Mouse (Mus musculus) ES-E14 (cell line): ENCODE results near the gene Zfp385c. TPM values are rescaled to one million over a fixed set of nuclear protein-coding genes. Genes with fewer than 3 reads are reported as not detected.
"Not testable (repeated sequence)": the region's sequence is repeated elsewhere in the genome, so short reads cannot be mapped to it uniquely, and the experiment has no call there.

Experiments used
- DNase-seq: peaks from one replicate; pipeline ENCODE4 v3.0.0-alpha.2; 2013; ENCODE audit warnings: low read depth, low spot score
- H3K27ac ChIP-seq: 2 replicates; pipeline ENCODE4 v1.5.1; 2012; ENCODE audit warnings: low read depth, mild to moderate bottlenecking, low read length, moderate library complexity, mixed read lengths; ENCODE audit not compliant: poor library complexity, insufficient read depth, severe bottlenecking
- H3K36me3 ChIP-seq: 2 replicates; pipeline ENCODE4 v1.6.1; 2012; ENCODE audit warnings: mild to moderate bottlenecking, low read length, moderate library complexity, mixed read lengths; ENCODE audit not compliant: control insufficient read depth, poor library complexity, insufficient read depth, severe bottlenecking
- H3K4me1 ChIP-seq, 2 experiments: fragments of 150-350 bp in 1 of 2; sonication (generic) in 1 of 2; 2 replicates each; pipeline ENCODE4 v1.6.1; 2012; ENCODE audit warnings: low read length in 2 of 2, mild to moderate bottlenecking in 1 of 2, mixed read lengths in 1 of 2; ENCODE audit not compliant: control insufficient read depth in 2 of 2, insufficient read depth in 2 of 2, poor library complexity in 1 of 2
- H3K4me3 ChIP-seq, 2 experiments: fragments of 150-350 bp in 1 of 2; sonication (generic) in 1 of 2; 2 replicates each; pipeline ENCODE4 v1.5.1; 2012; ENCODE audit warnings: low read length in 2 of 2, low read depth in 1 of 2, mild to moderate bottlenecking in 1 of 2, mixed read lengths in 1 of 2; ENCODE audit not compliant: insufficient read depth in 1 of 2, poor library complexity in 1 of 2, severe bottlenecking in 1 of 2
- H3K9ac ChIP-seq: 2 replicates; pipeline ENCODE4 v1.6.1; 2012; ENCODE audit warnings: low read depth, mild to moderate bottlenecking, low read length, mixed read lengths; ENCODE audit not compliant: poor library complexity, insufficient read depth, severe bottlenecking
- H3K9me3 ChIP-seq: fragments of 150-350 bp; sonication (generic); 2 replicates; pipeline ENCODE4 v1.6.1; 2012; ENCODE audit warnings: low read depth, mild to moderate bottlenecking, low read length; ENCODE audit not compliant: control insufficient read depth, insufficient read depth
- CHD2 ChIP-seq: IDR thresholded peaks from 2 replicates; pipeline ENCODE4 v1.6.1; 2014; ENCODE audit warnings: mild to moderate bottlenecking, low read depth, low read length, inconsistent platforms
- HCFC1 ChIP-seq: IDR thresholded peaks from 2 replicates; pipeline ENCODE4 v1.6.1; 2012; ENCODE audit warnings: low read length, inconsistent platforms, borderline replicate concordance; ENCODE audit not compliant: insufficient read depth
- MAFK ChIP-seq: IDR thresholded peaks from 2 replicates; pipeline ENCODE4 v1.6.1; 2014; ENCODE audit warnings: mild to moderate bottlenecking, low read depth, low read length, inconsistent platforms; ENCODE audit not compliant: insufficient read depth
- ZC3H11A ChIP-seq: IDR thresholded peaks from 2 replicates; pipeline ENCODE4 v1.6.1; 2012; ENCODE audit warnings: low read depth, mild to moderate bottlenecking, inconsistent platforms, low read length, borderline replicate concordance
- ZNF384 ChIP-seq: IDR thresholded peaks from 2 replicates; pipeline ENCODE4 v1.6.1; 2012; ENCODE audit warnings: low read depth, low read length, inconsistent platforms
- in situ Hi-C, 2 experiments: fragments of 600-800 bp; cut with MboI; formaldehyde crosslinking; loops; one replicate each; pipeline ENCODE4 v1.15.1; 2025; ENCODE audit warnings: low sequenced_read_pairs in 2 of 2, inconsistent platforms in 1 of 2; ENCODE audit not compliant: unreplicated experiment in 2 of 2
- total RNA-seq: library from RNA; depleted of rRNA; stranded (reverse); fragments of 300-350 nt; gene quantifications from 2 replicates; pipeline ENCODE4 v1.2.3, GENCODE M21; 2012

Zfp385c gene
- total RNA-seq, 1 experiment, result 0.09 TPM

- H3K4me1 ChIP-seq, result peaks cover 3 to 13% of the 10 kb centered on the region in 2 experiments; a peak in 2 of 4 replicates
- H3K4me3 ChIP-seq, result peak overlapping the region; percentile 20 to 35; a peak in 2 of 4 replicates
- peaks cover 11% of the 10 kb centered on the region for H3K9me3 ChIP-seq
- in situ Hi-C loops, result no loop called here
- H3K27ac ChIP-seq, result no peak overlapping the region
- no peaks in the 10 kb centered on the region for H3K36me3 ChIP-seq
- no peak overlapping the region for H3K9ac ChIP-seq
- TF ChIP-seq CHD2 (no peak), ZC3H11A (no peak), HCFC1 (no peak), MAFK (no peak), ZNF384 (no peak)
- DNase-seq, result no peak
Measured at GRCm38 (mm10) chr11:100673169-100673568, 19.1 kb downstream of the Zfp385c start.

GRCm38 (mm10) chr11:100671956-100672355 lies 20.3 kb downstream of the Zfp385c start:
- DNase-seq, result no peak
- in situ Hi-C loops, result no loop called here
- H3K9me3 ChIP-seq, result peaks cover 11% of the 10 kb centered on the region
- H3K36me3 ChIP-seq, result no peaks in the 10 kb centered on the region
- TF ChIP-seq ZNF384 (no peak), CHD2 (no peak), MAFK (no peak), HCFC1 (no peak), ZC3H11A (no peak)
- no peak overlapping the region for H3K9ac ChIP-seq
- H3K27ac ChIP-seq, result no peak overlapping the region
- peaks cover 3 to 5% of the 10 kb centered on the region in 2 experiments; a peak in 2 of 4 replicates for H3K4me1 ChIP-seq
- H3K4me3 ChIP-seq, result no peak overlapping the region

- no peak overlapping the region for H3K4me3 ChIP-seq
- no peak for TF ChIP-seq CHD2
- TF ChIP-seq ZC3H11A, result no peak
- TF ChIP-seq MAFK, result no peak
- no peak for TF ChIP-seq HCFC1
- TF ChIP-seq ZNF384, result no peak
- no peak overlapping the region for H3K9ac ChIP-seq
- H3K36me3 ChIP-seq, result no peaks in the 10 kb centered on the region
- H3K4me1 ChIP-seq, result peaks cover 3 to 5% of the 10 kb centered on the region in 2 experiments; a peak in 2 of 4 replicates
- no peak overlapping the region for H3K27ac ChIP-seq
- DNase-seq, result no peak
- in situ Hi-C loops, result no loop called here
- H3K9me3 ChIP-seq, result peaks cover 11% of the 10 kb centered on the region
Measured at GRCm38 (mm10) chr11:100671049-100671448, 21.2 kb downstream of the Zfp385c start.

GRCm38 (mm10) chr11:100659806-100660205 lies 32.4 kb downstream of the Zfp385c start:
- peaks cover 3% of the 10 kb centered on the region; the same call in 1 of the 2 replicates for H3K9me3 ChIP-seq
- TF ChIP-seq MAFK (no peak), ZNF384 (no peak), ZC3H11A (no peak), HCFC1 (no peak), CHD2 (no peak)

GRCm38 (mm10) chr11:100656458-100656857 lies 35.8 kb downstream of the Zfp385c start:
- DNase-seq, result no peak
- no peak overlapping the region for H3K9ac ChIP-seq
- no peak overlapping the region for H3K4me3 ChIP-seq
- peaks cover 2 to 10% of the 10 kb centered on the region in 2 experiments; a peak in 2 of 4 replicates for H3K4me1 ChIP-seq
- in situ Hi-C loops, result no loop called here
- no peaks in the 10 kb centered on the region; the same call in 1 of the 2 replicates for H3K9me3 ChIP-seq
- H3K27ac ChIP-seq, result no peak overlapping the region
- TF ChIP-seq ZC3H11A (no peak), MAFK (no peak), CHD2 (no peak), ZNF384 (no peak), HCFC1 (no peak)
- no peaks in the 10 kb centered on the region for H3K36me3 ChIP-seq

More at GRCm38 (mm10) chr11:100659806-100660205, 32.4 kb downstream of the Zfp385c start:
- H3K4me3 ChIP-seq, result no peak overlapping the region
- H3K4me1 ChIP-seq, result peaks cover 2 to 9% of the 10 kb centered on the region in 2 experiments; a peak in 2 of 4 replicates
- no peak for DNase-seq
- H3K9ac ChIP-seq, result no peak overlapping the region
- no peak overlapping the region for H3K27ac ChIP-seq
- H3K36me3 ChIP-seq, result no peaks in the 10 kb centered on the region
- in situ Hi-C loops, result no loop called here

- H3K4me3 ChIP-seq, H3K36me3 ChIP-seq, H3K9me3 ChIP-seq, DNase-seq, in situ Hi-C loops, H3K27ac ChIP-seq, H3K9ac ChIP-seq: not testable (repeated sequence)
- peaks cover 2 to 17% of the 10 kb centered on the region in 2 experiments; a peak in 2 of 4 replicates for H3K4me1 ChIP-seq
Measured at GRCm38 (mm10) chr11:100655589-100655988, 36.7 kb downstream of the Zfp385c start.
